Mouse (Mus musculus) hindbrain, embryonic 10.5 days (tissue): ENCODE measurements around the gene Prm1. TPM values are rescaled to one million over a fixed set of nuclear protein-coding genes. Genes with fewer than 3 reads are reported as not detected.
A peak's percentile ranks its signal among the peaks of the same experiment; 100 is the strongest.

Experiments
- DNase-seq: peaks from one replicate; pipeline ENCODE4 v3.0.0-alpha.2; 2017; ENCODE audit warnings: low spot score
- H3K27ac ChIP-seq: fragments of 300-500 bp; sonication (generic); 2 replicates; pipeline ENCODE4 v1.5.1; 2016; ENCODE audit warnings: mild to moderate bottlenecking, moderate library complexity
- H3K27me3 ChIP-seq: fragments of 300-500 bp; sonication (generic); 2 replicates; pipeline ENCODE4 v1.6.1; 2016; ENCODE audit warnings: mild to moderate bottlenecking; ENCODE audit not compliant: poor library complexity, insufficient read depth, severe bottlenecking
- H3K36me3 ChIP-seq: fragments of 300-500 bp; sonication (generic); 2 replicates; pipeline ENCODE4 v1.6.1; 2016; ENCODE audit warnings: mild to moderate bottlenecking, moderate library complexity
- H3K4me1 ChIP-seq: fragments of 300-500 bp; sonication (generic); replicated peaks from 2 replicates; pipeline ENCODE4 v1.6.1; 2016; ENCODE audit warnings: mild to moderate bottlenecking
- H3K4me3 ChIP-seq: fragments of 300-500 bp; sonication (generic); 2 replicates; pipeline ENCODE4 v1.5.1; 2016; ENCODE audit warnings: mild to moderate bottlenecking, moderate library complexity
- H3K9me3 ChIP-seq: fragments of 300-500 bp; sonication (generic); 2 replicates; pipeline ENCODE4 v1.6.1; 2016; ENCODE audit warnings: mild to moderate bottlenecking, moderate library complexity
- WGBS: fragments of 180-500 bp; shearing (Covaris S2); methylation state at CpG from one replicate; pipeline ENCODE4 v1.1.7; 2016; 5-methylcytosine and 5-hydroxymethylcytosine counted together
- polyA plus RNA-seq: library from polyadenylated mRNA; unstranded; fragments of >200 nt; fragmentation: Nextera tagmentation; extraction: Ambion mirVana; gene quantifications from 2 replicates; pipeline ENCODE4 v1.2.1, GENCODE M21; 2016

Prm1 gene
- polyA plus RNA-seq, 1 experiment from 2014 or later, result not detected

DNA sequence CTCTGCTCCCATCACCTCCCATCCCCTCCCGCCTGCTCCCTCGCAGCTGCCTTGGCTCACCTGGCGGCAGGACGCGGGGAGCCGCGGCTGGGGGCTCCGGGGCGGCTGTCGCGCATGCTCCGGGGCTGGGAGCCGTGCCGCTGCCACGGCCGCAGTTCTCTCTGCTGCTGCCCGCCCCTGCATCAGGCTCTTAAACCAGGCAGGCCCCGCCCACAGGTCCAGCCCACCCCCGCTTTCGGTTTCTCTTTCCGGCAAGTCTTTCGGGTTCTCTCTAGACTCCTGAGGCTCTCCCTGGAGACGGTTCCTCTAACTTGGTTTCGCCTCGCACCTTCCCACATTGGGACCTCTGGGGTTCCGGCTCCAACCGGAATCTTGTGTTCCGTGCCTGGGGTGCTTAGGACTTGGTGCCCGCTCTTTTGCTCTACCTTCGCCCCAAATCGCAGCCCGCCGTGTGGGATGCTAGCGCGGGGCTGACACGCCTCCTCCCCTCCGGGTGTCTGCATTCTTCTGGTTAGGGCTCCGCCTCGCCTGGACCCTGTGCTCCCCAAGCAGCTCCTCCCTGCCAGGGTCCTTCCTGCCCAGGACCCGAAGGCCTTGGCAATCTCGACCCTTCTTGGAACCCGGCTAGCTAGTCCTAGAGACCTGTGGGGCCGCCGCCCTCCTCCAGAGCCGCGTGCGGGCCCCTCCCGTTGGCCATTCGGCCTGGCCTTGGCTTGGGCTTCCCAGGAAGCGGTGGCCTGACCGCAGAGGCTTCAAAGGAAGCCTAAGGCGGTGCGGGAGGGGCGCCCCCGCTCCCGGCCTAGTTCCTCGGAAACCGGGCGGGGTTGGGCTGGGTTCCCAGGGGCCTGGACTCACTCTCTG, 20.0 kb downstream of the Prm1 start, which contains the start of gene Socs1:
Gene Socs1 (minus strand): TSS at position 166 of the 861 bp plus-strand sequence.
- Histone ChIP-seq H3K4me1 (peaks cover 58% of the 10 kb centered on the region), H3K27me3 (peaks cover 35% of the 10 kb centered on the region), H3K4me3 (peak within 1 kb of the TSS; percentile 77), H3K36me3 (no peaks in the 10 kb centered on the region), H3K27ac (peak within 1 kb of the TSS; percentile 92), H3K9me3 (no peaks in the 10 kb centered on the region)
- DNase-seq, result peak; percentile 91
- under 1% methylated on average over 59 of the region's 59 CpGs for WGBS

DNA sequence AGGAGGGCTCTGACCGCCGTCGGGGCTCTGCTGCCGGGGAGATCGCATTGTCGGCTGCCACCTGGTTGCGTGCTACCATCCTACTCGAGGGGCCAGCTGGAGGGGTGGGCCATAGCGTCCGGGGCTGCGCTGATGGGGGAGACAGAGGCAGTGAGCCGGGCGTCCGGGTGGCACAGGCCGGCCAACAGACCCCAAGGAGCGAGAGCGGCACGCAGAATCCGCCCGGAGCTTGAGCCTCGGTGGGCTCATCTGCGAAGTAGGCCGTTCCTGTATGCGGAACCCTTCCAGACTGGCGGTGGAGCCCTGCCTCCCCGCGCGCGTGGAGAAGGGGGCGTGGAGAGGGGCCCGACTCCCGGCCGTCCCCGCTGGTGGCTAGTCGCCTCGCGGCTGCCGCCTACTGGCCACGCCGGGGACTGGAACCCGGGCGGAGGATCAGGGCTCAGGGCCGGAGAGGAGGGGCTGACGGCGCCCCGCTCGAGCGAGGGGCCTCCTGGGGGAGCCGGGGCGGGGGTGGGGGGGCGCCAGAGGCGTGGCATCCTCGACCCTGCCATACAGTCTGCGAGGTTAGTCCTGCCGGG, 20.8 kb downstream of the Prm1 start:
- Histone ChIP-seq H3K27ac (peak overlapping the region; percentile 92), H3K36me3 (no peaks in the 10 kb centered on the region), H3K4me1 (peaks cover 58% of the 10 kb centered on the region), H3K27me3 (peaks cover 37% of the 10 kb centered on the region), H3K9me3 (no peaks in the 10 kb centered on the region), H3K4me3 (peak overlapping the region; percentile 77)
- WGBS, result under 1% methylated on average over 55 of the region's 55 CpGs
- peak; percentile 94 for DNase-seq

DNA sequence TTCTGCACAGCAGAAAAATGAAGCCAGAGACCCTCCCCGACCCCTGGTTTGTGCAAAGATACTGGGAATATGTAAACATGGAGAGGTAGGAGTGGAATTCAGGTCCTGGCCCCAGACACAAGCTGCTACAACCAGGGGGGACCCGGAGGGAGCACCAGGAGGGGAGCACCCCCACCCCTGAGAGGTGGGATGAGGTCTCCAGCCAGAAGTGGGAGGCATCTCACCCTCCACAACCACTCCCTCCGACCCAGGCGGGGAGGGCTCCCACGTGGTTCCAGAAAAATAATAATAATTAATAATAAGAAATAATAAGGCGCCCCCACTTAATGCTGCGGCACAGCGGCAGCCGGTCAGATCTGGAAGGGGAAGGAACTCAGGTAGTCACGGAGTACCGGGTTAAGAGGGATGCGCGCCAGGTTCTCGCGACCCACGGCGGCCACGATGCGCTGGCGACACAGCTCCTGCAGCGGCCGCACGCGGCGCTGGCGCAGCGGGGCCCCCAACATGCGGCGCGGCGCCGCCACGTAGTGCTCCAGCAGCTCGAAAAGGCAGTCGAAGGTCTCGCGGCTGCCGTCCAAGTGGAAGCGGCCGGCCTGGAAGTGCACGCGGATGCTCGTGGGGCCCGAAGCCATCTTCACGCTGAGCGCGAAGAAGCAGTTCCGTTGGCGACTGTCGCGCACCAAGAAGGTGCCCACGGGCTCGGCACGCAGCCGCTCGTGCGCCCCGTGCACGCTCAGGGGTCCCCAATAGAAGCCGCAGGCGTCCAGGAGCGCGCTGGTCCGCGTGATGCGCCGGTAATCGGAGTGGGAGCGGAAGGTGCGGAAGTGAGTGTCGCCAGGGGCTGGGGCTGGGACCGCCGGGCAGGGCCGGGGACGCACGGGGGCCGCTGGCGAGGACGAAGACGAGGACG, 21.5 kb downstream of the Prm1 start:
- H3K27ac ChIP-seq, result peak overlapping the region; percentile 92
- WGBS, result 3% methylated on average over 81 of the region's 81 CpGs
- H3K36me3 ChIP-seq, result no peaks in the 10 kb centered on the region
- H3K27me3 ChIP-seq, result peaks cover 37% of the 10 kb centered on the region
- H3K4me1 ChIP-seq, result peaks cover 57% of the 10 kb centered on the region
- H3K4me3 ChIP-seq, result peak overlapping the region; percentile 77
- DNase-seq, result no peak
- H3K9me3 ChIP-seq, result no peaks in the 10 kb centered on the region

GRCm38 (mm10) chr16:10783451-10783850, 22.2 kb downstream of the Prm1 start:
- Histone ChIP-seq H3K9me3 (no peaks in the 10 kb centered on the region), H3K36me3 (no peaks in the 10 kb centered on the region), H3K4me1 (peaks cover 50% of the 10 kb centered on the region), H3K27me3 (peaks cover 34% of the 10 kb centered on the region), H3K27ac (no peak overlapping the region), H3K4me3 (no peak overlapping the region)
- 72% methylated on average over 8 of the region's 8 CpGs for WGBS
- DNase-seq, result no peak

GRCm38 (mm10) chr16:10783152-10783434, 22.5 kb downstream of the Prm1 start:
- DNase-seq, result no peak
- H3K9me3 ChIP-seq, result no peaks in the 10 kb centered on the region
- peaks cover 48% of the 10 kb centered on the region for H3K4me1 ChIP-seq
- H3K36me3 ChIP-seq, result no peaks in the 10 kb centered on the region
- no peak overlapping the region for H3K4me3 ChIP-seq
- H3K27me3 ChIP-seq, result peaks cover 34% of the 10 kb centered on the region
- WGBS, result 51% methylated on average over 1 of the region's 1 CpGs
- H3K27ac ChIP-seq, result no peak overlapping the region

- 39% methylated on average over 6 of the region's 6 CpGs for whole genome bisulfite sequencing
Observed at GRCm38 (mm10) chr16:10782377-10783151, 23.1 kb downstream of the Prm1 start.

DNA sequence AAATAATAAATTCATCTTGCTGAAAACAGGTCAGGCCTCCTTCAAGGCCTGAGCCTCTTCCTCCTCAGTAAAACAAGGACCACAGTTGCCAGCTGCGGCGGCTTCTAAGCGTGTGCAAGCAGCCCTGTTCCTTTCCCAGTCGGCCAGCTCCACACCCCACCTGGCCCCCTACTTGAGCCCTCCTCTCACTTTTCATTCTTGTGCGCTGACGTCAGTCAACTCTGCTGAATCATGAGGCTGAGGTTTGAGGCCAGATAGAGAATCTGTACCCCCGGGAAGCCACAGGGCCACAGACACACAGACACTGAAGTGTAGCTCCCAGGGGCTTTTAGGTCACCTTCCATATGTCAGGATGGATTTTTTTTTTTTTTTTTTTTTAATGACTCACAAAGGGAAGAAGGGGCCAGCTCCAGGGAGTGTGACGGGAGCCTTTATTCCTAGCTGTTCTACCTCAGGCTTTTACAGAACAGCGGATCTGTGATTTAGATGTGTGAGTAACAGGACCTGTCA, 23.7 kb downstream of the Prm1 start:
- no peak overlapping the region; the same call in 1 of the 2 replicates for H3K27ac ChIP-seq
- DNase-seq, result no peak
- WGBS, result 37% methylated on average over 9 of the region's 9 CpGs
- peaks cover 34% of the 10 kb centered on the region for H3K27me3 ChIP-seq
- no peak overlapping the region for H3K4me3 ChIP-seq
- H3K9me3 ChIP-seq, result no peaks in the 10 kb centered on the region
- peaks cover 53% of the 10 kb centered on the region for H3K4me1 ChIP-seq
- no peaks in the 10 kb centered on the region for H3K36me3 ChIP-seq

More at GRCm38 (mm10) chr16:10782377-10783151, 23.1 kb downstream of the Prm1 start:
- no peak overlapping the region for H3K4me3 ChIP-seq
- H3K27ac ChIP-seq, result peak overlapping the region; percentile 45
- H3K36me3 ChIP-seq, result no peaks in the 10 kb centered on the region
- H3K27me3 ChIP-seq, result peaks cover 34% of the 10 kb centered on the region
- no peak for DNase-seq
- no peaks in the 10 kb centered on the region for H3K9me3 ChIP-seq
- peaks cover 52% of the 10 kb centered on the region for H3K4me1 ChIP-seq

GRCm38 (mm10) chr16:10780631-10781120, 25.0 kb downstream of the Prm1 start:
- H3K27me3 ChIP-seq, result peaks cover 34% of the 10 kb centered on the region
- DNase-seq, result no peak
- no peaks in the 10 kb centered on the region for H3K9me3 ChIP-seq
- H3K36me3 ChIP-seq, result no peaks in the 10 kb centered on the region
- H3K4me3 ChIP-seq, result no peak overlapping the region
- WGBS, result 82% methylated on average over 5 of the region's 5 CpGs
- peaks cover 46% of the 10 kb centered on the region for H3K4me1 ChIP-seq
- no peak overlapping the region for H3K27ac ChIP-seq

DNA sequence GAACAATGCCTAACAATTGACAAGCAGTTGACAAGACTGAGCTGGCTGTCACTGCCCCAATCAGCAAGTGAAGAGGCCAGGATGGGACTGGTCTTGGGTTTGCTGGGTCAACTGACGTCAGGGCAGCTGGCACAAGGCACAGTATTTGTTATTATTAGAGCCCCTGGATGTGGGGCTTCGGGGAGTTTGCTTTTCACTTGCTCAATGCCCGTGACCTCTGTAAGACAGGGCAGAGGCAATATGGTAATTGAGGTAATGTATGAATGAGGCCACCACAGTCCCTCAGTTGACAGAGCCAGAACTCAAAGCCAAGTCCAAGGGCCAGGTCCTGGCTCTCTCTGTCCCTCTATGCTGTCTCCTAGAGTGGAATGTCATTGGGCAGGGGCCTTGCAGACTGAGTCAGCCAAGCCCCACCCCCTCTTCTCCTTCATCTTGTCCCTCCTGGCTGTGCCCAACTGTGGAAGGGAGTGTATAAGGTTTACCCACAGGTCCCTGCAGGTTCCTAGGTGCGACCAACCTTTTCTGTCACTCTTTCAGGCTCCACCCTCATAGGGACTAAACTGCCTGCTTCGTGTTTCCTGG, 28.0 kb downstream of the Prm1 start:
- WGBS, result 63% methylated on average over 5 of the region's 5 CpGs
- H3K27ac ChIP-seq, result no peak overlapping the region
- no peaks in the 10 kb centered on the region for H3K9me3 ChIP-seq
- H3K36me3 ChIP-seq, result no peaks in the 10 kb centered on the region
- no peak for DNase-seq
- H3K4me3 ChIP-seq, result no peak overlapping the region
- H3K4me1 ChIP-seq, result peaks cover 28% of the 10 kb centered on the region
- H3K27me3 ChIP-seq, result peaks cover 12% of the 10 kb centered on the region

GRCm38 (mm10) chr16:10776322-10776721, 29.3 kb downstream of the Prm1 start:
- H3K27ac ChIP-seq, result no peak overlapping the region
- H3K9me3 ChIP-seq, result no peaks in the 10 kb centered on the region
- H3K4me1 ChIP-seq, result peaks cover 22% of the 10 kb centered on the region
- no peak for DNase-seq
- H3K36me3 ChIP-seq, result no peaks in the 10 kb centered on the region
- H3K4me3 ChIP-seq, result no peak overlapping the region
- 75% methylated on average over 7 of the region's 7 CpGs for WGBS
- H3K27me3 ChIP-seq, result peaks cover 11% of the 10 kb centered on the region; the same call in 1 of the 2 replicates

- H3K36me3 ChIP-seq, result no peaks in the 10 kb centered on the region
- no peak overlapping the region for H3K4me3 ChIP-seq
- no peak for DNase-seq
- no peak overlapping the region for H3K27ac ChIP-seq
- 75% methylated on average over 4 of the region's 4 CpGs for WGBS
- no peaks in the 10 kb centered on the region for H3K9me3 ChIP-seq
- peaks cover 3% of the 10 kb centered on the region; the same call in 1 of the 2 replicates for H3K27me3 ChIP-seq
- H3K4me1 ChIP-seq, result peaks cover 22% of the 10 kb centered on the region
Observed at GRCm38 (mm10) chr16:10774726-10775125, 30.9 kb downstream of the Prm1 start.
